Mouse (Mus musculus) C2C12 (cell line): ENCODE data around the gene Tmem230.

ENCODE experiments used
- CEBPB ChIP-seq: IDR thresholded peaks from one replicate; pipeline ENCODE4 v1.6.1; 2011; ENCODE audit warnings: low read depth, mild to moderate bottlenecking, control low read depth, moderate library complexity
- CTCF ChIP-seq: IDR thresholded peaks from one replicate; pipeline ENCODE4 v1.5.1; 2011; ENCODE audit not compliant: control insufficient read depth, insufficient read depth, insufficient read length
- MAX ChIP-seq: IDR thresholded peaks from one replicate; pipeline ENCODE4 v1.6.1; 2011; ENCODE audit warnings: mild to moderate bottlenecking, control low read depth
- MYOD1 ChIP-seq: IDR thresholded peaks from one replicate; pipeline ENCODE4 v1.6.1; 2011; ENCODE audit warnings: low read depth; ENCODE audit not compliant: control insufficient read depth, insufficient read length
- MYOG ChIP-seq: IDR thresholded peaks from one replicate; pipeline ENCODE4 v1.6.1; 2011; ENCODE audit not compliant: control insufficient read depth, insufficient read length; ENCODE audit errors: extremely low read depth
- USF1 ChIP-seq: IDR thresholded peaks from one replicate; pipeline ENCODE4 v1.6.1; 2011; ENCODE audit warnings: low read depth, mild to moderate bottlenecking, control low read depth, moderate library complexity

DNA sequence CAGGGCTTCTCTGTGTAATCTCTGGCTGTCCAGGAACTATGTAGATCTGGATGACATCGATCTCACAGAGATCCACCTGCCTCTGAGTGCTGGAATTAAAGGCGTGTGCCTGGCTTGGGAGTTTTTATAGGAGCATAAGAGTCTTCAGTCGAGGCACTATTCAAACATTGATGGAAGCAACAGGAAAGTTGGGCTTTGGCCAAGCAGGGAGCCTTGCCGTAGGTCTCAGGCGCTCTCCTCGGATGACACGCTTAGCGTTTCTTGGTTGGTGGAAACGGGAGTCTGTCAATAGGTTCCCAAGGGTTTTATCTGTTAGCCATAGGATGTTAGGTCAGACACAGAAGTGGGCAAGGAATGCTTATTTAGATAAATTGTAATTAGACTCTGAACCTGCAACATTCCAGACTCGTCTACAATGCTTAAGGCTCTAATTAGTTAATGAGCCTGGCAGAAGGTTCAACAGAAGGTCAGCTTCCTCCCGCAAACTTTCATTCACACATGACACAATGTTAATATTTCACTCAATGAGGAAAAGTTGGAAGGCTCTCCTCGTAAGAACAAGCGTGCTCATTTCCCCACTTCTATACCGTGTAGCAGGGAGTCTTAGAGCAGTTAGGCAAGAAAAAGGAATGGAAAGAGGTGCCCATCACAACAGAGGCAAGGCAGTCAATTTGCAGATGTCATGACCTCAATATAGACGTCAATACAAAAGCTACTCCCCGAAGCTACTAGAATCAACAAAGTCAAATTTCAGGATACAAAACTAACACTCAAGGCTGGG lies 13.4 kb downstream of the Tmem230 start:
- TF ChIP-seq MYOD1 (no peak), CTCF (no peak), USF1 (no peak), MAX (no peak), MYOG (no peak), CEBPB (no peak)
